Mouse (Mus musculus) spleen, postnatal 4 days (tissue): ENCODE results near the gene Baz1b.
"Not testable (repeated sequence)": the region's sequence is repeated elsewhere in the genome, so short reads cannot be mapped to it uniquely, and the experiment has no call there.

Experiments used
- DNase-seq, 2 experiments: peaks; one replicate each; pipeline ENCODE4 v3.0.0; 2022; ENCODE audit warnings: low spot score in 2 of 2

Baz1b gene

DNA sequence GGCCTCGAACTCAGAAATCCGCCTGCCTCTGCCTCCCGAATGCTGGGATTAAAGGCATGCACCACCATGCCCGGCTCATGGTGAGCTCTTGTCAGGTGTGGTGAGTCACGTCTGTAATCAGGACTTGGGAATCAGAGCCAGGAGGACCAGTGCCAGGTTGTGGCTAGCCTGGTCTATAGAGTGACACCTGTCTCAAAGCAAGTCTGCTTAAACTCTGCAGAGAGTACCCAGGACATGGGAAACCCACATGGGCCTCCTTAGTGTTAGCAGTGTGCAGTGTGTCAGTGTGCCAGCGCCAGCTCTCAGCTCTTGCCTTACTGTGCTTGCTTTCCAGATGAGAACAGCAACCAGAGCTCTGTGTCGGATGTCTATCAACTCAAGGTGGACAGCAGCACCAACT, 7.4 kb upstream of the Baz1b start:
- DNase-seq = no peak

DNA sequence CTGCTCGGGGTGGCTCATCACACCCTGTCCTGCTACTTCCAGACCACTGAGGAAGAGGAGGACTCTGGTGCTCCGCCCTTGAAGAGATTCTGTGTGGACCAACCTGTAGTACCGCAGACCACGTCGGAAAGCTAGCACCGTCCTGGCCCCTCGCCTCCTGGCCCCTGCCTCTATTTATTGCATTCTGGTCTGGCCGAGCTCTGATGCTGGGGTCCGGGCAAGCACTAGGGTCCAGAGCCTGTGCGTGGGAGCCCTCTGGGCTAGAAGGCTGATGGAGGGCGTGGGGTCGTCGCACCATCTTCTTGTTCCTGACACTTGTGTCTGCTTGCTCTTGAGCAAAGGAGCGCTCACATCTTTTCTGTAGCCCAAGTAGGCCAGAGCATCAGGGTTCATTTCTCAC, 6.3 kb upstream of the Baz1b start:
- DNase-seq = no peak

DNA sequence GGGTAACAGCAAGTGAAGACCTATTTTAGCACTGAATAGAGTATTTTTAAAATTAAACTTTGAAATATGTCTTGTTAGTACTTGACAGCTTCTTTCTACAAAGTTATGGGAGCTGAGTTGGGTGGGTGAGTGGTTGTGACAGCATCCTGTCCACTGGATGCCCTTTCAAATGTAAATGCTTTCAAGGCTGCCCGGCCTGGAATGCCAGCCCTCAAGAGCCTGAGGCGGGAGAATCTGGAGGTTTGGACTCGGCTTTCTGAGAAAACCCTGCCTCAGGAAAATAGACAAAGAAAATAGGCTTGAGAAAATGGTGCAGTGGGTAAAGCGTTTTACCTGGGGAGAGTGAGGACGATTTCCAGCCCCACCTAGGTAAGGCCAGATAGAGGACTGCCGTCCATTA, 5.3 kb upstream of the Baz1b start:
- DNase-seq = no peak

DNA sequence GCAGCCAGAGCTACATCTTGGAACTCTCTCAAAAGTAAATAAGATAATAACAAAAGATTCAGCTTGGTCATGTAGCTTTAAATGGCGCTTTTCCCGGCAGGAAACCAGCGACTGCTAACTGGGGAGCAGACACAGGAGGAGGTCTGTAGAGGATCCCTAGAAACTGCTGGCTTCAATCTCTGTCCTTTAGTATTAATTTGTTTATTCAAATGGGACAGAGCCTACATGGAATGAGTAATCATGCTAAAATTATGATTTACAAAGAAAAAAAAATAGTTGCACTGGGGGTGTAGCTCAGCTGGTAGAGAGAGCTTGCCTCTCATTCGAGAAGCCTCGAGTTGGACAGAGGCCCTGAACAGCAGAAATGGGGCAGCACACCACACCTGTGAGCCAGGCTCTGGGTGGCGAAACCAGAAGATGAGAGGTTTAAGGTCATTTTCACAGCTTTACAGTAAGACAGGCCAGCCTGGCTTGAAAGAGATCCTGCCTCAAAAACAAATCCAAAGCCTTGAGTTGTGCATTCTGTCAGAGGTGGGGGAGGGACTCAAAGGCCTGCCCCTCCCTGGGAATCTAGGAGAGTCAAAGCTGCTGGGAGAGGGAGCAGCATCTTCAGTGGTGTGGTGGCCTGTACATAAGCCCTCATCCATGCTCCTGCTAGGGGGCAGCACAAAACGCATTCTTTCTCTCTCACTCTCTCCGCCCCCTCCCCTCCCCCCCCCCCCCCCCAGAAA, 3.8 kb upstream of the Baz1b start:
- no peak for DNase-seq

DNA sequence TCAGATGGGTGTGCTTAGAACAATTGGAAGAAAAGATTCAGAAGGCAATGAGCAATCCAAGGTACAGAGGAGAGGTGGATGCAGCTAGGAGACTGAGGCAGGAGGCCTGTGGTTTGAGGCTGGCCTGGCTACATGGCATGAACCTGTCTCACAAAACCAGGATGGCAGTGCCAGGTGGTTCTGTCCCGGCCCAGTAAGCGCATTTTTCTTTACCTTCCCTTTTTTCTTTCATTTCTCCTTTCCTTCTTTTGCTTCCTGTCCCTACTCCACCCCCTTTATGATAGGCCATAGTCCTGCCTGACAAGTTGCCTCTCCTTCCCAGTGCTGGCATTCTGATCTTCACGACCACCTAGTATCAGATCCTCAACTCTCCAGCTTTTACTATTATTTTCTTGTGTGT, 2.0 kb upstream of the Baz1b start:
- DNase-seq = no peak

DNA sequence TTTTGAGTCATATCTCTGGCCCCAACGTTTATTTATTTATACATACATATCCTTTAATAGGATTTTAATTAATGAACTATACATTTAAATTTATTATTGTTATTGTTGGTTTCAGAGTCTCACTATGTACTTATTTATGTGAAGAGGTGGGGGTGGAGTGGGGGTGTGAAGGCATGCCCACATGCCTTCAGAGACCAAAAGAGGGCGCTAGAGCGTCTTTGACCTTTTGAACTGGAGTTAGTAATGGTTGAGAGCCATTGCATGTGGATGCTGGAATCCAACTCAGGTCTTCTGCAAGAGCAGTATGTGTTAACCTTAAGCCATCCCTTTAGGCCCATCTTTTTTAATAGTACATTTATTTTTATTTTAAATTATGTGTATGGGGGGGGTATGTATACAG, 1.5 kb upstream of the Baz1b start:
- DNase-seq = peak in 1 of 2 experiments; percentile 45

DNA sequence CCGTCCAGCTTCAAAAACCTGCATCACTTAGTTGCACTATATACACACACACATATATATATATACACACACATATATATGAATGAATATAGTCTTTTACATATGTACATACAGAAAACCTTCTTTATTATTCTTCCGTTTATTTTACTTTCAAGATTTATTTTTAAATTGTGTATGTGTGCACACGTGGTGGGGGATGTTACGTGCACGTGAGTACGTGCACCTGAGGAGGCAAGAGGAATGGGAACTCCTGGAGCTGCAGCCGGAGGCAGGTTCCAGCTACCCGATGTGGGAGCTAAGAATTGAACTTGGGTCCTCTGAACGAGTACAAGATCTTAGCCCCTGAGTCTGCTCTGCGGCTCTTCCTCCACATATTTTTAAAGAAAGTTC, 838 bp upstream of the Baz1b start:
- DNase-seq = no peak

DNA sequence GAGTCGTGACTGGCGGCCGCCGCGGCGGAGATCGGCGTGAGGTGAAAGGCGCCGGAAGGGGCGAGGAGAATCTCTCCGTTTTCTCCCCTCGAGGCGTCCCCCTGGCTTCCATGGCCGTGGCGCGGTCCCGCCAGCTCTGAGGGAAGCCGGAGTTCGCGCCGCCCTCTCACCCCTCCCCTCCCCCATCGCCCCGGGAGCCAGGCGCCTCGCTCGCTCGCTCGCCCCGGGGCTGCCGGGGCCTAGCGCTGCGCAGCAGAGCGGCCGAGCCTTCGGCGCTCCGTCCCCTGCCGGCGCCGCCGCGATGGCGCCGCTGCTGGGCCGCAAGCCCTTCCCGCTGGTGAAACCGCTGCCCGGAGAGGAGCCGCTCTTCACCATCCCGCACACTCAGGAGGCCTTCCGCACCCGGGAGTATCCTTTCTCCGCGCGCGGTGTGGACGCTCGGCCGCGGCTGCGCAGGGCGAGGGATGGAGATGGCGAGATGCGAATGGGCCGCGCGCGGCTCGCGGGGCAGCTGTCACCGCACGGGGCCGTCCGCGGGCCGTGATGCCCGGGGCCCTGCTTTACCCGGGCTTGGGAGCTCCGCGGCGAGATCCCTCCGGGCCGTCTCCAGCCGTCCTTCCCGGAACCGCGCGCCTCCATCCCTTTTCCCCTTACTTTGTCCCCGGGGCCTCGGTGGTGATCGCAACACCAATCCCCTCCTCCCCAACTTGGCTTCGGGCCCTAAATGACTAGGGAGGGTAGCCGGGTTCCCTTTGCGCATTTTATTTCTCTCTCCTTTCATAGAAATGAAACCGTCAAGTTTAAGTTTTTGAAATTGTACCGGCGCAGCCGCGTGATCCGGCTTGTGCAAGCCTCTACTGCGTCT, 517 bp downstream of the Baz1b start:
- peak; percentile 43 to 81 for DNase-seq

DNA sequence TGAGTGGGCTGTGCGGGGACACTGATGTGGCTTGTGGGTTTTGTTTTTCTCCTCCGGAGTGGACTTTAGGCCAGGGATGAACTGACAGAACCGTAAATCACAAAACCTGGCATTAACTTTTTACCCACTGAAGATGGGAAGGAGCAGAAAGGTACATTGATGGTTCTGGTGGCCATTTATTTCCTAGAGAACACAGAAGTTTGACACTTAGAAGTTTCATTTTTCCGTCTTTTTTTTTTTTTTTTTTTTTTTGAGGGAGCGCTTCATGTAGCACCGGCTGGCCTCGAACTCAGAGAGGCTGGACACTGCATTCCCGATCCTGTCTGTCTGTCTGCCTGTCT, 1.1 kb downstream of the Baz1b start:
- no peak for DNase-seq

DNA sequence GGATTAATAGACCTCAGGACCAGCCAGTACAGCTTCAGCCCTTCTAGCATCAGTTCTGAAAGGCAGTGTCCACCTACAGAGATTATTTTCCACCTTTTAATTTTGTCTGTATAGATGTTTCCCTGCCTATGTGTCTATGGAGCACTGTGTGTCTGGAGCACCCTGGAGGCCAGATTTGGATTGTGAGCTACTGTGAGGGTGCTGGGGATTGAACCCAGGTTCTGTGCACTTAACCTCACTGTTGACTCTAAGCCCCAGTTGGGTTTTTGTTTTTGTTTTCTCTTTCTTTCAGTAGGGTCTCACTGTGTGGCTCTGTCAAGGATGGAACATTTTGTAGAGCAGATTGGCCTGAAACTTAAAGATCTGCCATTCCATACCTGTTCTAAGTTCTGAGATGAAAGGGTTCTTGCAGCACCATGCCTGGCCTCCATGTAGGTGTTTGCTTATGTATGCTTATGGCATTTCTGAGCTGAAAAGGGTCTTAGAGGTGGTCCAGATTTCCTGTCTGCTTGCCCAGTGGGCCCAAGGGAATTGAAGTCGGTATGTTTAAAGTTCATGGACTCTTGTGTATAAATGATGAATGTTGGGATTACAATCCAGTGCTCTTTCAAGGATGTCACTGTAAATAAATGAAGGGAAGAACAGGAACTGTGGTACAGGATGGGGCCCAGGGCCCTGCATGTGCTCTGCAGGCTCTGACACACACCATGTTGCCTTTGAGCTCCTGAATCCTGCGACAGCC, 2.4 kb downstream of the Baz1b start:
- no peak for DNase-seq

DNA sequence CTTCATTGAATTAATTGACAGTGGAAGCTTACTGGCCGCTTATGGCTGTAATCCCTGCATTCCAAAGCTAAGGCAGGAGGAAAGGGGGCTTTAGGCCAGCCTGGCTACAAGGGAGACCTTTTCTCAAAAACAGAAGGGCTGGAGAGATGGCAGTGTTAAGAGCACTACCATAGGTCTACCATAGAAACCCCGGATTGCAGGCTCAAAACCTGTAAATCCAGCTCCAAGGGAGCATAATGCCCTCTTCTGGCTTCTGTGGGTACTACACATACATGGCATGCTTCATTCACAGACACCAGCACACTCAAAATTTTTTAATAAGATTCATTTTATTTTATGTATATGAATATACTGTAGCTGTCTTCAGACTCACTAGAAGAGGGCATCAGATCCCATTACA, 4.6 kb downstream of the Baz1b start:
- DNase-seq = peak; percentile 71 to 87

DNA sequence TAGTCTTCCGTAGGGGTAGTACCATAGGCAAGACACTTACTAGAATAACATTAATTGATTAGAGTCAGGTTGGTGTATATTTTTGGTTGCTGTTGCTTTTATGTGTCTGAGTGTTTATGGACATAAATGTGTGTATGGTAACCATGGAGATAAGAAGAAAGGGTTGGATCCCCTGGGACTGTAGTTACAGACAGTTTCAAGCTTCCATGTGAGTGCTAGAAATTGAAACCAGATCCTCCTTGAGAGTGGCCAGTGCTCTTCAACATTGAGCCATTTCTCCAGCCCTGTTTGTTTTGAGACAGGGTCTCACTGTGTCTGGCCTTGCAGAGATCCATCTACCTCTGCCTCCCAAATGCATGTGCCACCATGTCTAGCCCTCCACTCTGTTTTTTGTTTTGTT, 5.4 kb downstream of the Baz1b start:
- no peak for DNase-seq

DNA sequence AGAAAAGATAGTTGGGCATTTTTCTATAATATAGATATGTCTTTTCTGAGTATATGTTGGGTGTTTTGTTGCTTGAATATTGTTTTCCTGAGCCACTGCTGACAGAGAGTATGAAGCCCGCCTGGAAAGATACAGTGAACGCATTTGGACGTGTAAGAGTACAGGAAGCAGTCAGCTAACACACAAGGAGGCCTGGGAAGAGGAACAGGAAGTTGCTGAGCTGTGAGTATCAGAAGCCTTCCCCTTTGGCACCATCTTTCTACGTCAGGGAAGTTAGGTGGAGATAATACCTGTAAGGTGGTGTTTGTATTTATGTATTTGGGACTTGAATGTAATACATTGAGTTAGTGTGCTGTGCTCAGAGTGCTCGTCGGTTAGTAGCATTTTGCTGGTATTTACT, 9.3 kb downstream of the Baz1b start:
- no peak for DNase-seq

DNA sequence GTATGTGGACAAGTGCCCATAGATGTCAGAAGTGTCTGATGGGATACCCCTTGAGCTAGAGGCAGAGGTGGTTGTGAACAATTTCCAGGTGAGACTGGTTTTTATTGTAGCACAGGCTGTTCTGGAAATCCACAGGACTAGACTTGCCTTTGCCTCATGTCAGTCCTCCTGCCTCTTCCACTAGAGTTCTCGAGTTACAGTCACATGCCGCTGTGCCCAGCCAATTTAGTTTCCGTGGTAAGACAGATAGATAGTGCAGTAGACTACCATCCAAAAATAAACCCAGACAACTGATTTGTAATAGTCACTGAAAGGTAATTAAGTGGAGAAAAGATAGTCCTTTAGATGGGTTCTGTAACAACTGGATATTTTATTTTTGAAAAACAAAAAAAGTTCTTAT, 15.7 kb downstream of the Baz1b start:
- DNase-seq = no peak

DNA sequence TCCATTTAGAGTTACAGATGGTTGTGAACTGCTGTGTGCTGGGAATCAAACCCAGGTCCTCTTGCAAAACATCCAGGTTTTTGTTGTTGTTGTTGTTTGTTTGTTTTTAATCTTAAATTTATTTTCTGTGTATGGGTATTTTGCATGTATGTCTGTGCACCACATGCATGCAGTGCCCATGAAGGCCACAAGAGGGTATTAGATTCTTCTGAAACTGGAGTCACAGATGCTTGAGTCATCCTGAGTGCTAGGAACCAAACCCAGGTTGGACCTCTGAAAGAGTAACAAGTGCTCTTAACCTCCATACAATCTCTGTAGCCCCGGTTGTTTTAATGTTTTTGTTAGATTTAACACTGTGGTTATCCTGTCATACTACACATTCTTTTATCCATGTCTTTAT, 21.1 kb downstream of the Baz1b start:
- DNase-seq = no peak

DNA sequence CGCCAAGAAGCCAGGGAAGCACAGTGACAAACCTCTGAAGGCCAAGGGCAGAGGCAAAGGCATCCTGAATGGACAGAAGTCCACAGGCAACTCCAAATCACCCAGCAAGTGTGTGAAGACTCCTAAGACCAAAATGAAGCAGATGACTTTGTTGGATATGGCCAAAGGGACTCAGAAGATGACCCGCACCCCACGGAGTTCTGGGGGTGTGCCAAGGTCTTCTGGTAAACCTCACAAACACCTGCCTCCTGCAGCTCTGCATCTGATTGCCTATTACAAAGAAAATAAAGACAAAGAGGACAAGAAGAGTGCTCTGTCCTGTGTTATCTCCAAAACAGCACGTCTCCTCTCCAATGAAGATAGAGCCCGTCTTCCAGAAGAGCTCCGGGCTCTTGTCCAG, 29.8 kb downstream of the Baz1b start:
- DNase-seq = no peak

DNA sequence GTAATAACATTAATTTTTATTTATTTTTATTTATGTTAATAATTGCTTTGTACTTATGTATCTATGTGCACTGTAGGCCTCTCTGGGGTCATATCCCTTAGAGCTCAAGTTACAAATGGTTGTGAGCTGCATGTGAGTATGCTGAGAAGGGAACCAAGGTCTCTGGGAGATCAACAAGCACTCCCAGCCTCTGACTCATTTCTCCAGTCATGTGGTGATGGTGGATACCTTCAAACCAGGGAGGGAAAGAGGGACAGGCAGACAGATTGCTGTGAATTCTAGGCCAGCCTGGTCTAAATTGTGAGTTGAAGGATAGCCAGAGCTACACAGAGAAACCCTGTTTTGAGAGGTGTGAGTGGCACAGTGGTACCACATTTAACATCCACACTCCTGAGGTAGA, 33.9 kb downstream of the Baz1b start:
- no peak for DNase-seq

DNA sequence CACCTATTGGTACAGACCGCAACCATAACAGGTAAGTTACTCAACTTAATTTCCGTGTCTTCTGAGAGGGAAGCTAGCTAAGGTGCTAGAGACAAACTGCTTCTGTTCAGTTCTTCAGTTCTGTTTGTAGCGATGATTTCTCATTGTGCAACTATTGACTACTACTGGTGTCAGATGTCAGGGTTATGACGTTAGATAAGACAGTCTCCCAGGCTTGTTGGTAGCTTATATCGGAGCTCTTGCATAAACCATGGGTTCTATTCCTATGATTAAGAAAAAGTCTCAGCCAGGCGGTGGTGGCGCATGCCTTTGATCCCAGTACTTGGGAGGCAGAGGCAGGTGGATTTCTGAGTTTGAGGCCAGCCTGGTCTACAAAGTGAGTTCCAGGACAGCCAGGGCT, 35.0 kb downstream of the Baz1b start:
- no peak for DNase-seq

DNA sequence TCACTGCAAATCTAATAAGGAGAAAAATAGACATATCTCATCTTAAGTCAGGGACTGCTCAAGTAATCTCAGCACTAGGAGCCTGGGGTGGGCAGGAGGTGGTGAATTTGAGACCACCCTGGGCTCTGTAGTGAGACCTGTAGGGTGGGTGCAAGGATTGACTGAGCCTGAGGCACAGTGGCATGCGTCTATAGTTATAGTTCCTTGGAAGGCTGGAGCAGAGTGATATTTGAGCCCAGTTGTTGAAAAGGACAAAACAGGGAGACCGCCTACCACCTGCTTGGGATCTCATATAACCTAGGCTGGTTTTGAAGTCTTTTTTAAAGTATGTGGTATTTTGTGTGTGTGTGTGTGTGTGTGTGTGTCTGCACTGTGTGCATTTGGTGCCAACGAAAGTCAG, 37.1 kb downstream of the Baz1b start:
- DNase-seq = no peak

DNA sequence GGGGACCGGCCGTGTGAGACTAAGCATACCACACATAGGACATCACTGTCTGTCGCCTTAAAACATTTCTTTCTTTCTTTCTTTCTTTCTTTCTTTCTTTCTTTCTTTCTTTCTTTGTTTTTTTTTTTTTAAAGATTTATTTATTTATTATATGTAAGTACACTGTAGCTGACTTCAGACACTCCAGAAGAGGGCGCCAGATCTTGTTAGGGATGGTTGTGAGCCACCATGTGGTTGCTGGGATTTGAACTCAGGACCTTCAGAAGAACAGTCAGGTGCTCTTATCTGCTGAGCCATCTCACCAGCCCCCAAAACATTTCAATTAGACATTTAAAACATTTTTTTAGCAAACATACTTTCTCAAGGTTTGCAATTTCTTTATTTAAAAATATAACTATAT, 38.8 kb downstream of the Baz1b start:
- DNase-seq = not testable (repeated sequence)

DNA sequence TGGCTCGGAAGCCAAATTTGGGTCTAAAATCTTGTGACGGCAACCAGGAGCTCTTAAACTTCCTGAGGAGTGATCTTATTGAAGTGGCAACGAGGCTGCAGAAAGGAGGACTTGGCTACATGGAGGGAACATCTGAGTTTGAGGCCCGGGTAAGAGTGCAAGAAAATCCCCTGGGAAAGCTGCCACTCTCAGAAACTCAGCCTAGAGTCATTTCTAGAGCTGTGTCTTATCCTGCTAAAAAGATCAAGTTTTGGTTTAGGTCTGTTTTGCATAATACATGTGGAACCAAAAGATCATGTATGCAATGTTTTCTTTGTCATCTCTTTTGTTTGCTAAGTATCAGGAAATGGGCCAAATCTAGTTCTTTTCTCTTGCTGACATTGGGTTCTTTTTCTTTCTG, 43.1 kb downstream of the Baz1b start:
- DNase-seq = no peak

DNA sequence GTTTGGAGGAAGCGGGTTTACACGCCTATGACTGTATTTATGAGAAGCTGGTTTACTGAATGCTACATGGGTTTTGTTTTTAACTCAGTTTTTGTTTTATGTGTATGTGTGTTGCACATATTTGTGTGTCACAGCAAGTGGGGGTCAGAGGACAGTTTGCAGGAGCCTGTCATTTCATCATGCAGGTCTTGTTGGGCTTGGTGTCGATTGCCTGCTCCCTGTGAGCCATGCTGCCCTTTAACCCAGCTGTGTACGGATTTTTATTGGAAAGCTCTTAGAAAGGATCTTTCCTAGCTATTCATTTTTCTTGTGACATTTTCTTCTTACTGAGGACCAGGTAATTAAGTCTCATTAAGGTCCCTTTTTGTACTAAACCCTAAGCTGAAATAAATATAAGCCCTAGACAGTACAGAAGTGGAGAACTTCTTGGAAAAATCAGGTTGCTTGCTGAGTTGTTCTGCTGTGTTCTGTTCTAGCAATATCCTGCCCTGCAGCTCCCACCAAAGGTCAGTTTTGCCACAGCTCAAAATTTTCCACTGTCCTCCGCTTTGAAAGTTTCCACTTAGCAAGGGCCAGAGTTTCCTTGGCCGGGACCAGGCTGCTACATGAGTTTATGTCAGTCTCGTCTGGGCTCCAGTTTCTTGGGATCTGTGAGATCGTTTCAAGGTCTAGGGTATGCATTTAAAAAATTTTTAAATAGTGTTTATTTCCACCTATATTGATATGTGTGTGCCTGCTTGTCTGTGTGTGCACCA, 46.3 kb downstream of the Baz1b start:
- DNase-seq = no peak
